Mouse (Mus musculus): Measurements from ENCODE around the gene Olfm3. TPM values are rescaled to one million over a fixed set of nuclear protein-coding genes. Genes with fewer than 3 reads are reported as not detected.

Olfm3 gene
- polyA plus RNA-seq, 1 experiment = 4.3 TPM

DNA sequence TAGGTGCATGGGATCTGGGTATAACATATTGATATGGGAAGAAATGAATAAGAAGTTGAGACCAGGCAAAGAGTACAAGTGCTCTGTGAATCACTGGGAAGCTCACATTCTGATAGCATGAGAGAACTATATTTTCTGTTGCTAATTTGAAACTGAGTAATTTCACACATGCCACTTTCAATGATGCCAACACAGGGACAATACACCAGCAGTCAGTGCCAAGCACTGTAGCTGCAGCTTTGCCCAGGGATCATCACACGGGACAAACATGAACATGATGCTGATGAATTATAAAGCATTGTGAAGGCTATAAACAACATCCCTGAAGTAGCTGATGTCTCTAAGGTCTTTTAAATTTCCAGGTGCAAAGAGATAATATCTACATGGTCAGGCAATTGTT is 161.0 kb downstream of the Olfm3 start:
- Histone ChIP-seq H3K36me3 (ENCODE audit: control insufficient read depth, insufficient read depth, low read length) (no peaks in the 10 kb centered on the region), H3K4me3 (ENCODE audit: insufficient read depth, low read depth, low read length) (no peak overlapping the region), H3K4me1 (ENCODE audit: control insufficient read depth, insufficient read depth, low read length) (no peaks in the 10 kb centered on the region), H3K27me3 (replicated peaks; ENCODE audit: control insufficient read depth, insufficient read depth, low read length) (no peaks in the 10 kb centered on the region), H3K27ac (ENCODE audit: insufficient read depth, low read depth, low read length) (no peak overlapping the region)
- DNase-seq = no peak
- TF ChIP-seq CTCF (conservative IDR thresholded peaks at IDR 0.05; ENCODE audit: insufficient read depth, insufficient read length, low read depth, low read length) = no peak
- TF ChIP-seq POLR2A (IDR thresholded peaks at IDR 0.05; ENCODE audit: low read depth, low read length) = no peak
- WGBS = 80% methylated on average over 1 of the region's 1 CpGs

DNA sequence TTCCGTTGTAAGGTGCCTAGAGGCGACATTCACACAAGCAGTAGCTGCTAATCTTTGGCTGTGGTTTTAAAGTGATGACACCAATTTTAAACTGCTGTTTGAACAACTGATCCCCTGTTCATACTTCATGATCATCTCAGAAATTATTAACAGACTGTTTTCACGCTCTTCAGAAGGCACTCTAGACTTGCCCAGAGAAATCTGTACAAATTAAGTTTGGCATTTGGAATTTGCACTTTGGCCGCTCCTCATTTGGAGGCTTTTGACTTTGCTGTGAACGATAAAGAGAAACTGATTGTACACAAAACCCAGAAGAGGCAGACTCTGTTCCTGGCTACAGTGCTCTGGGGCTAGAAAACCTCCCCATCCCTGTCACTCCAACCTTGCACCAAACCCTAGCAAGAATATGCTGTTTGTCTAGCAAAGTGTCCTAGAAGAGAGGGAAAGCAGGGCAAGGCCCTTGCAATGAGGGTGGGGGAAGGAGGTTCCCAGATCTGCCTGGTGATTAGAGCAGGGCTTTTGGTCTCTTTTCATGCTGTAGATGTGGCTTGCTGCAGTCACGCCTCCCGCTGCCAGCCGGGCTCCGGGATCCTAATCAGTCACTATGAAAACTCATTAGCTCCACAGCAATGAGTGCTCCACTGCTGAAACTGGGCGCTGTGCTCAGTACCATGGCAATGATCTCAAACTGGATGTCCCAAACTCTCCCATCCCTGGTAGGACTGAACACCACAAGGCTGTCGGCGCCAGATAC is 176.7 kb downstream of the Olfm3 start:
- WGBS = 27% methylated on average over 12 of the region's 12 CpGs
- peak; percentile 90 for DNase-seq
- TF ChIP-seq CTCF (conservative IDR thresholded peaks at IDR 0.05; ENCODE audit: insufficient read depth, insufficient read length, low read depth, low read length) = no peak
- TF ChIP-seq POLR2A (IDR thresholded peaks at IDR 0.05; ENCODE audit: low read depth, low read length) = no peak
- Histone ChIP-seq H3K27me3 (replicated peaks; ENCODE audit: control insufficient read depth, insufficient read depth, low read length) (no peaks in the 10 kb centered on the region), H3K27ac (ENCODE audit: insufficient read depth, low read depth, low read length) (peak overlapping the region; percentile 92), H3K4me1 (ENCODE audit: control insufficient read depth, insufficient read depth, low read length) (no peaks in the 10 kb centered on the region), H3K36me3 (ENCODE audit: control insufficient read depth, insufficient read depth, low read length) (no peaks in the 10 kb centered on the region), H3K4me3 (ENCODE audit: insufficient read depth, low read depth, low read length) (peak overlapping the region; percentile 57; the same call in 1 of the 2 replicates)

DNA sequence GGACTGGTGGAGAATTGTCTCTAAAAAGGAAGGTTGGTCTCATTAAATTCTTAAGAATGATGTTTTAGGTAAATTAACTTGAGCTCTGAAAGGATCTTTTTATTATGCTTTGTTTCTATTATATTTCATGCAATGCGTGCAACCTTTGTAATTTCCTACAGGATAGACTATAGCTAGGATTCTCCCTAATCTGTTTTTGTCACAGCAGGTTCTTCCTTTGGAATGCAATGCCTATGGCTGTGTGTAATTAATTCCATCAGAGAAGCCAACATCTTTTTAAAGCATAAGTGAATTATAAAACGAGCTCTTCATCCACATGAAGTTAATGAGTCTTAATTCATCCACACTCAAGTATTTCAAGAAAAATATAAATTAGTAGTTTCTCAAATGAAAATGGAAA is 177.5 kb downstream of the Olfm3 start:
- WGBS = 64% methylated on average over 2 of the region's 2 CpGs

DNA sequence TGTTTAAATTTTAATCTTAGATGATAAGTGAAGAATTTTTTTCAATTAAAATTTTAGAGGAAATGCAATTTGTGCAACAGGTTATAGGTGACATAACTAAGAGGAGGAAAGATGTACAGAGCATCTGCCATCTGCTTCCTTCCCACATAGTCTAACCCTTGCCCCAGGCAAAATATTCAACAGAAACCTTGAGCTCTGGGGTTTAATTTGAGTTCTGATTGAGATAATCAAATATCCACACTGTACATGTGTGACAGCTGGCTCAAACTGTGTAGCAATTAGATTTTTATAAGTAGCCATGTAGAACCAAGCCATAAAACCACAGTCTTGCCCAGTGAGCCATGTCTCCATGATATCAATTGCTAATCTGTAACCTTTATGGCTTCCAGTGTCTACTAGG is 179.1 kb downstream of the Olfm3 start:
- H3K4me1 ChIP-seq (ENCODE audit: control insufficient read depth, insufficient read depth, low read length) = no peaks in the 10 kb centered on the region
- H3K36me3 ChIP-seq (ENCODE audit: control insufficient read depth, insufficient read depth, low read length) = no peaks in the 10 kb centered on the region
- TF ChIP-seq POLR2A (IDR thresholded peaks at IDR 0.05; ENCODE audit: low read depth, low read length) = no peak
- TF ChIP-seq CTCF (conservative IDR thresholded peaks at IDR 0.05; ENCODE audit: insufficient read depth, insufficient read length, low read depth, low read length) = no peak
- no peak overlapping the region for H3K27ac ChIP-seq (ENCODE audit: insufficient read depth, low read depth, low read length)
- no peaks in the 10 kb centered on the region for H3K27me3 ChIP-seq (replicated peaks; ENCODE audit: control insufficient read depth, insufficient read depth, low read length)
- no peak overlapping the region for H3K4me3 ChIP-seq (ENCODE audit: insufficient read depth, low read depth, low read length)
- no peak for DNase-seq

More for the DNA sequence above, 177.5 kb downstream of the Olfm3 start:
- no peaks in the 10 kb centered on the region for H3K27me3 ChIP-seq (replicated peaks; ENCODE audit: control insufficient read depth, insufficient read depth, low read length)
- H3K4me1 ChIP-seq (ENCODE audit: control insufficient read depth, insufficient read depth, low read length) = no peaks in the 10 kb centered on the region
- no peak overlapping the region for H3K4me3 ChIP-seq (ENCODE audit: insufficient read depth, low read depth, low read length)
- no peak for DNase-seq
- no peak for TF ChIP-seq POLR2A (IDR thresholded peaks at IDR 0.05; ENCODE audit: low read depth, low read length)
- TF ChIP-seq CTCF (conservative IDR thresholded peaks at IDR 0.05; ENCODE audit: insufficient read depth, insufficient read length, low read depth, low read length) = no peak
- no peaks in the 10 kb centered on the region for H3K36me3 ChIP-seq (ENCODE audit: control insufficient read depth, insufficient read depth, low read length)
- H3K27ac ChIP-seq (ENCODE audit: insufficient read depth, low read depth, low read length) = no peak overlapping the region

DNA sequence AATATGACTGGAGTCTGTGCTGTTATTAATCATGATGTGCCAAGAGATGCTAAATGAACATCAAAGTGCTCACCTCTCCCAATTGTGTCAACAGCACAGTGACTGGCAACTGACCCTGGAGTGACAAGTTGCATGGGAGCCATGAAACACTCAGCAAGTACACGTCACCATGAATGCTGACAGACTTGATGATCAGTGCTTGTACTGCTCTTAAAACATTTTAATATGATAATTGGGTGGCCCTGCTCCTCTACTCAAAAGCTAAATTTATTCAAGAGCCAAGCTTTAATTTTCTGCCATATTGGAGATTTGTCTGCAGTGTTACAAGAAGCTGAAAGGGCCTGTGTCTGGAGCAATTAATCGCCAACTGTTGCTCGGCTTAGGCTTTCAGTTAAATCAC is 184.4 kb downstream of the Olfm3 start:
- Histone ChIP-seq H3K4me1 (ENCODE audit: control insufficient read depth, insufficient read depth, low read length) (no peaks in the 10 kb centered on the region), H3K27ac (ENCODE audit: insufficient read depth, low read depth, low read length) (no peak overlapping the region), H3K4me3 (ENCODE audit: insufficient read depth, low read depth, low read length) (no peak overlapping the region), H3K36me3 (ENCODE audit: control insufficient read depth, insufficient read depth, low read length) (no peaks in the 10 kb centered on the region), H3K27me3 (replicated peaks; ENCODE audit: control insufficient read depth, insufficient read depth, low read length) (no peaks in the 10 kb centered on the region)
- no peak for DNase-seq
- no peak for TF ChIP-seq POLR2A (IDR thresholded peaks at IDR 0.05; ENCODE audit: low read depth, low read length)
- TF ChIP-seq CTCF (conservative IDR thresholded peaks at IDR 0.05; ENCODE audit: insufficient read depth, insufficient read length, low read depth, low read length) = no peak
- WGBS = 87% methylated on average over 3 of the region's 3 CpGs

DNA sequence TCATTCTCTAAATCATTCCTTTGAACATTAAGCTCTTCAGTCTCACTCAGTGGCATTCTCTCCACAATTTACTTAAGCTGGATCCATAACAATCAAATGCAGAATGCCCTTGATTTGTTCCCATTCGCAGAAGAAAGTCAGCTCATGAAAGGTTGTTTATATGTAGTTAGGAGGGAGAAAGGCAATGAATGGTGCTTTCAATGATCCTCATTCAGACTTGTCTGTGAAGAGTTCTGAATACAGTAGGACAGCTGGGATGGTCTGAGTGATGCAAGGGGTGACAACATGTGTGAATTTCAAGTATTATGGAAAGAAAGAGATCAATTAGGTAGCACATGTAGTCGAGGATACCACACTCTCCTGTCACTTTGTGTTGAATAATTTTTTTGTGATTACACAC is 186.8 kb downstream of the Olfm3 start:
- H3K4me3 ChIP-seq (ENCODE audit: insufficient read depth, low read depth, low read length) = no peak overlapping the region
- TF ChIP-seq CTCF (conservative IDR thresholded peaks at IDR 0.05; ENCODE audit: insufficient read depth, insufficient read length, low read depth, low read length) (no peak), POLR2A (IDR thresholded peaks at IDR 0.05; ENCODE audit: low read depth, low read length) (no peak)
- WGBS = 48% methylated on average over 2 of the region's 2 CpGs
- H3K27me3 ChIP-seq (replicated peaks; ENCODE audit: control insufficient read depth, insufficient read depth, low read length) = no peaks in the 10 kb centered on the region
- H3K36me3 ChIP-seq (ENCODE audit: control insufficient read depth, insufficient read depth, low read length) = no peaks in the 10 kb centered on the region
- H3K4me1 ChIP-seq (ENCODE audit: control insufficient read depth, insufficient read depth, low read length) = no peaks in the 10 kb centered on the region
- no peak for DNase-seq
- no peak overlapping the region for H3K27ac ChIP-seq (ENCODE audit: insufficient read depth, low read depth, low read length)

DNA sequence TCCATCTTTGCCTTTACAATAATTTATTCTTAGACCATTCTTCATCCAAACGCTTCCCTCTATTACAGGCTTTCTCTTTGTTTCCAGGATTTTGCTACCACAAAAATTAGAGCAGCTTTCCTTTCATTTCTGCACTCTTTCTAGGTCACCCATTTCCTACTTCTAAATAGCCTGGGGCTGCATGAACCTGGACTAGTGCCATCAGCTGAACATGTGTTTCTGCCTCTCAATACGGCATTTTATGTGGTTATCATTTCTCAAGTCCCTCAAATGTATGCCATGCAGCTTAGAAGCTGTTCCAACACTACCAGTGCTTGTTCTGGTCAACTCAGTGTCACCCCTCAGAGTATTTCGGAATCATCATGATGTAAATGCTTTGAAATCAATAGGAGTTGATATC is 191.6 kb downstream of the Olfm3 start:
- TF ChIP-seq CTCF (conservative IDR thresholded peaks at IDR 0.05; ENCODE audit: insufficient read depth, insufficient read length, low read depth, low read length) = no peak
- no peak for TF ChIP-seq POLR2A (IDR thresholded peaks at IDR 0.05; ENCODE audit: low read depth, low read length)
- no peaks in the 10 kb centered on the region for H3K36me3 ChIP-seq (ENCODE audit: control insufficient read depth, insufficient read depth, low read length)
- WGBS = 61% methylated on average over 3 of the region's 3 CpGs
- H3K4me1 ChIP-seq (ENCODE audit: control insufficient read depth, insufficient read depth, low read length) = no peaks in the 10 kb centered on the region
- no peak for DNase-seq
- no peak overlapping the region for H3K27ac ChIP-seq (ENCODE audit: insufficient read depth, low read depth, low read length)
- H3K27me3 ChIP-seq (replicated peaks; ENCODE audit: control insufficient read depth, insufficient read depth, low read length) = no peaks in the 10 kb centered on the region
- H3K4me3 ChIP-seq (ENCODE audit: insufficient read depth, low read depth, low read length) = no peak overlapping the region

Data from kidney, adult 2 months (tissue).